Mouse (Mus musculus) CH12.LX (cell line): ENCODE measurements at regions not wholly inside any gene's neighbourhood (a gene's known extent, or its start where the extent isn't known, plus 50 kb on each side); places are given as distances from the start of the nearest gene placed in this dataset.

Source experiments
- BHLHE40 ChIP-seq: IDR thresholded peaks from 2 replicates; pipeline ENCODE4 v1.6.1; 2011; ENCODE audit warnings: mild to moderate bottlenecking, low read depth, low read length, improper control_type of control experiment
- CHD2 ChIP-seq: IDR thresholded peaks from 2 replicates; pipeline ENCODE4 v1.6.1; 2011; ENCODE audit warnings: low read length, improper control_type of control experiment
- CTCF ChIP-seq, 2 experiments: IDR thresholded peaks in 1 of 2; conservative IDR thresholded peaks in 1 of 2; 2 replicates each; pipeline ENCODE4 v1.5.1; 2011 to 2012; ENCODE audit warnings: low read depth in 2 of 2, low read length in 2 of 2, improper control_type of control experiment in 1 of 2, inconsistent platforms in 1 of 2, mild to moderate bottlenecking in 1 of 2, moderate library complexity in 1 of 2
- E2F4 ChIP-seq: IDR thresholded peaks from 2 replicates; pipeline ENCODE4 v1.6.1; 2011; ENCODE audit warnings: low read depth, low read length, improper control_type of control experiment; ENCODE audit not compliant: insufficient replicate concordance
- ETS1 ChIP-seq: conservative IDR thresholded peaks from 2 replicates; pipeline ENCODE4 v1.6.1; 2012; ENCODE audit warnings: low read depth, mild to moderate bottlenecking, inconsistent platforms, low read length, improper control_type of control experiment, moderate library complexity
- GABPA ChIP-seq: IDR thresholded peaks from 2 replicates; pipeline ENCODE4 v1.6.1; 2012; ENCODE audit warnings: low read depth, low read length, improper control_type of control experiment, inconsistent platforms; ENCODE audit not compliant: insufficient replicate concordance
- MAZ ChIP-seq: IDR thresholded peaks from 2 replicates; pipeline ENCODE4 v1.6.1; 2012; ENCODE audit warnings: low read depth, mild to moderate bottlenecking, inconsistent platforms, low read length, improper control_type of control experiment, moderate library complexity
- POLR2A ChIP-seq: IDR thresholded peaks from 2 replicates; pipeline ENCODE4 v1.6.1; 2011; ENCODE audit warnings: low read depth, mild to moderate bottlenecking, improper control_type of control experiment, low read length
- POLR2AphosphoS2 ChIP-seq: IDR thresholded peaks from 2 replicates; pipeline ENCODE4 v1.6.1; 2011; ENCODE audit warnings: low read depth, low read length, improper control_type of control experiment
- SIN3A ChIP-seq: IDR thresholded peaks from 2 replicates; pipeline ENCODE4 v1.6.1; 2012; ENCODE audit warnings: low read length, improper control_type of control experiment, inconsistent platforms
- SMC3 ChIP-seq: IDR thresholded peaks from 2 replicates; pipeline ENCODE4 v1.6.1; 2011; ENCODE audit warnings: low read depth, low read length, improper control_type of control experiment
- USF1 ChIP-seq: IDR thresholded peaks from 2 replicates; pipeline ENCODE4 v1.6.1; 2014; ENCODE audit warnings: low read depth, mild to moderate bottlenecking, inconsistent platforms, low read length, improper control_type of control experiment
- ZKSCAN1 ChIP-seq: IDR thresholded peaks from 2 replicates; pipeline ENCODE4 v1.6.1; 2012; ENCODE audit warnings: low read depth, inconsistent platforms, low read length, improper control_type of control experiment, borderline replicate concordance
- ZMIZ1 ChIP-seq: IDR thresholded peaks from 2 replicates; pipeline ENCODE4 v1.6.1; 2012; ENCODE audit warnings: low read depth, mild to moderate bottlenecking, inconsistent platforms, low read length, improper control_type of control experiment

DNA sequence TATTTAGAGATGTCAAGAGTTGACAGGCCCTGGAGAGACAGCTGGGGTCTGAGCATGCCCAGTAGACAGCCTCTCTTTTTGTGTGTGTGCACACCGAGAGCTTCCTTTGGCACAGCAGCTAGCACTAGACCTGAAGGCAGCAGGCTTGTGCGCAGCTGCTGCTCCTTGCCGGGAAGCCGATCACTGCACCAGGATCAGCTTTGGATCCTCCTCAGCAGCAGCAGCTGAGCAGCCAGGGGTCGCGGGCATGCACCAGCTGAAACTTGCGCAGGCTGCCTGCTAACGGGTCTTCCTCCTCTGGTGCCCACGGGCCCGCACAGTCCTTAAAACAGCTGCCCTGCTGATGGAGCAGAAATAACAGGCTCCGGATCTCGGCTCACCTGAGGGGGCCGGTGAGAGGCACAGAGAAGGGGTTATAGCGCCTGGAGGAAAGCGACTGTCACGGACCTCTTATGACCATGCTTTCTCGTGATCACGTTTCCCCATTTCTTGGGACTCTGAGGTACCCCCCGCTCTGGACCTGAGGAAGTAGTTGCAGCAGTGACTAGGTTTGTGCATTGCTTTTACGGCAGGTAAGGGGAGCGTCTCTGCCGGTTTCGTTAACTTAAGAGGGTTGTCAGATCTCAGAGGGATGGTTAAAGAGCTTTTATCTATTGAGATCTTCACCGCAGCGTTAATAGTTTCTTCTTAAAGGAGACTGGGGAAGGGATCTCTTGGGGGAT lies 57.8 kb upstream of the Arhgap18 start:
- TF ChIP-seq CTCF (conservative IDR thresholded peaks at IDR 0.05 in 1 of 2, IDR thresholded peaks at IDR 0.05 in 1 of 2; ENCODE audit: low read depth in 2 of 2, low read length in 2 of 2) (no peak), ZKSCAN1 (no peak), SIN3A (no peak), POLR2AphosphoS2 (no peak), POLR2A (no peak), ZMIZ1 (no peak), USF1 (no peak), ETS1 (no peak), SMC3 (no peak), CHD2 (no peak), E2F4 (no peak), BHLHE40 (no peak), GABPA (no peak), MAZ (no peak)
